Mouse (Mus musculus) right cerebral cortex, adult 18-20 months (tissue): ENCODE results near the gene Gm5157.
"Not testable (repeated sequence)": the region's sequence is repeated elsewhere in the genome, so short reads cannot be mapped to it uniquely, and the experiment has no call there.

Experiments used
- DNase-seq: peaks from one replicate; pipeline ENCODE4 v3.0.0; 2022; ENCODE audit warnings: mixed read lengths

Gm5157 gene

GRCm38 (mm10) chr7:21190323-21190722 is at the start of gene Gm5157:
Gm5157 (minus strand) TSS chr7:21190423.
- DNase-seq, result not testable (repeated sequence)

GRCm38 (mm10) chr7:21161885-21162284 is 28.3 kb downstream of the Gm5157 start, which contains the start of gene Vmn1r123:
Vmn1r123 (plus strand) TSS chr7:21162185.
- DNase-seq, result not testable (repeated sequence)
